Mouse (Mus musculus) CH12F3 (cell line): Measurements from ENCODE around the gene Recql5.

Experiments
- in situ Hi-C: fragments of 300-500 bp; cut with MboI; formaldehyde crosslinking; loops from 2 replicates; pipeline ENCODE4 v1.14.3; 2020; ENCODE audit warnings: low sequenced_read_pairs

Gene Recql5

DNA sequence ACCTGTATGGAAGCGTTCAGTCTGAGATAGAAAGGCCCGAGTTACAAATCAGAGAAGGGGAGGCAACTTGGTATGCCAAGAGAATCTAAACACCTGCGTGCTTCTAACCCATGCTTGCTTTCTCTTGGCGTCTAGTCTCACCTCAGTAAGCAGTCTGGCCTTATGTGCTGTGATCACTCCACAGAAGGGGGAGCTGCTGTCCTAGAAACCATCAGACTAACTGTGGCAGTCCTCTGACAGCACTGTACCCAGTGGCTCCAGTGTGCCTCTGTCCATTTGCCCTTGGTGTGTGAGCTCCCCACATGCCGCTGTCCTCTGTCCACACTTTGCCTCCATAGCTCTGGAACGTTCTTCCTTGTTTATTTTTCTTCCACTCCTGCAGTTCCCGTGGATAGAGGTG, 8.7 kb upstream of the Recql5 start:
- in situ Hi-C loops: loop anchor here (10.0 kb wide), 1 partner anchor 53 kb away; no protein-coding TSS in a partner anchor

DNA sequence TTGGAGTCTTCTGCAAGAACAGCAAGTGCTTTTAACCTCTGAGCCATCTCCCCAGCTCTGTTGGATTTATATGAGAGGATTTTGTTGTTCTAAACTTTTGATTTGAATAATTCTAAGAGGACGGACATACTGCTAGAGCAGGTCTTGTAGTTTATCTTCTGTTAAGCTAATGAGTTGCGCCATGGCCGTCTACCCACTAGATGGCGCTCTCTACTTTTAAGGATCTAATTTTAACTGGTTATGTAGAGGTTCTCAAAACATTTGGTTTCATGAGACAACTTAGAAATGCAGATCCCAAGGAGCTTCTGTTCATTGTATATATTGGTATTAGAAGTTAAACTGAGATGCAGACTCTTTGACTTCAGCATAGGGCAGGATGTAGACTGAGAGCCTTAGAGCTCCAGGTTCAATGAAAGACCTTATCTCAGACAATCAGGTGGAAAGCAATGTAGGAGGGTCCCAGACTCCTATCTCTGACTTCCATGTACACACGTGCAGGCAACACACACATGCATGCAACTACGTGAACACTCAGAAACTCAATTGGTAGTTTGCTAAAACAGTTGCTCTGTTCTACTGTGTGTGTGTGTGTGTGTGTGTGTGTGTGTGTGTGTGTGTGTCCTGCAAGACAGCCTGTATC, 6.5 kb upstream of the Recql5 start:
- in situ Hi-C loops: loop anchor here (10.0 kb wide), 1 partner anchor 55 kb away; no protein-coding TSS in a partner anchor

DNA sequence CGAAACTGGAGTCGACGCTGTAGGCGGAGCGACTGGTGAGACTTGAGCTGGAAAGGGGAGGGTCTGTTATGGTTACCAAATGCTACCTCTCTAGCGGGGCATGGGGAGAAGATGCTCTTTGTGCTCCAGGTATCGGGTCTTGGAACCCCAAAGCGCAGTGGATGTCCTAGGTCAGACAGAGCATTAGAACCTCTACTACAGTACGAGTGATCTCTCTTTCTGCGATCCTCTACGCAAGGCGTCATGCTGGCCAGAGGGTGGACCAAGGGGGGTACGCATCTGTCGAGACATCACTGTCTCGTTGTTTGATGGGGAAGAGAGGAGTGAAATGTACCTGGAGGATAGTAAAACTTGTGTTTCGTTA, 452 bp upstream of the Recql5 start:
- in situ Hi-C loops: no loop called here

DNA sequence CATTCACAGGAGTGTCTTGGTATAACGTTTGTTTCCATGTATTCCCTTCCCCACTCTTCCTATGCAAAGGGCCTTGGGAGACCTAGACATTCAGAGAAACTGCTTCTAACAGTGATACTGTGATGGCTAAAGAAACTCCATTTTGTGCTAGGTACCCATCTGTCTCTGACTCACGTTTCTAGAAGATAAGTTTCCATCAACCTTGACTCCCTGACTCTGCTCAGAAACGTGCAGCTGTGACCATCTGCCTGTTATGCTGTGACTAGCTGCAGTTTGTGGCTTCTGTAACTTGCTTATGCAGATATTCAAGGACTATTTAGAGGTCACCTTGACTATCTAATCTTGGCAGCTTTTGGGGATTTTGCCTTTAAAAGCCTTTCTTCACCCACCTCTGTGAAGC, 2.0 kb downstream of the Recql5 start:
- in situ Hi-C loops: no loop called here

DNA sequence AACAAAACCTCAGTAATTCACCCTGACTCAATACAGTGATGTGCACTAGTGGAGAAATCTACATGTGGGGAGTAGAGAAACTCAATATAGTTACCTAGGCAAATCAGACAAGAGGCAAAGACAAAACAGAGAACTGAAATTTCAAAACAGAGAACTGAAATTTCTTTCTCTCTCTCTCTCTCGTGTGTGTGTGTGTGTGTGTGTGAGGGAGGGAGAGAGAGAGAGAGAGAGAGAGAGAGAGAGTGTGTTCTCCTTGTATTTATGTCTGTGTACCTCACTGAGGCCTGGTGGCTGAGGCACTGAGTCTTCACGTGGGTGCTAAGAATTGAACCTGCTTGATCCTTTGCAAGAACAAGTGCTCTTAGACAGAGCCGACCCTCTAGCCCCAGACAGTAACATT, 3.5 kb downstream of the Recql5 start:
- in situ Hi-C loops: no loop called here

DNA sequence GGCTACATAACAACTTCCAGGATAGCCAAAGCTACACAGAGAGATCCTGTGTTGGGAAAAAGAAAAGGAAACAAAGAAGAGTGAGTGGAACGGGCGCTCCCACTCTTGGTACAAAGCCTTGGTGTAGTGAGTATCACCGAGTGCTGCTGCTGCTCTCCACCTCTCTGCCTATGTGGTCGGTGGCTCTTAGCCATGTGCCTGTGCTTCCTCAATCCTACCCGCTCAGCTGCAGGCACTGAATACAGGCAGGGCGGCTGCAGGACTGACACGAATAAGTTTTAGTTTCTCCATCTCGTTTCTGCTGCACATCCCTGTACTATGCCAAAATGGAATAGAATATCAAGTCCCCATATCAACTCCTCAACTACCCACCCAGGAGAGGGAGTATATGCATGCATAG, 4.2 kb downstream of the Recql5 start:
- in situ Hi-C loops: no loop called here

DNA sequence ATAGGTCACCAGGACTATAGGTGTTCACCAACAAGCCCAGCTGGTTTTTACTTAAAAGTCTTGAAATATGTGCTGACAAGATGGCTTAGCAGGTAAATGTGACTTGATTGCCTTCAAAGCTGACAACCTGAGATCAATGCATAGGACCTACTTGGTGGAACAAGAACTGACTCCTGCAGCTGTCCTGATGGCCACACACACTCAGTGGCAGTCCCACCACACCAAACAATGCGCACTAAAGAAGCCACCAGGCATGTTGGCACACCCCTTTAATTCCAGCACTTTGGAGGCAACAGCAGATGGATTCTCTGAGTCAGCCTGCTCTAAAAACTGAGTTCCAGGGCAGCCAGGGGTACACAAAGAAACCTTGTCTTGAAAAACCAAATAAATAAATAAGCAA, 11.3 kb downstream of the Recql5 start:
- in situ Hi-C loops: no loop called here

DNA sequence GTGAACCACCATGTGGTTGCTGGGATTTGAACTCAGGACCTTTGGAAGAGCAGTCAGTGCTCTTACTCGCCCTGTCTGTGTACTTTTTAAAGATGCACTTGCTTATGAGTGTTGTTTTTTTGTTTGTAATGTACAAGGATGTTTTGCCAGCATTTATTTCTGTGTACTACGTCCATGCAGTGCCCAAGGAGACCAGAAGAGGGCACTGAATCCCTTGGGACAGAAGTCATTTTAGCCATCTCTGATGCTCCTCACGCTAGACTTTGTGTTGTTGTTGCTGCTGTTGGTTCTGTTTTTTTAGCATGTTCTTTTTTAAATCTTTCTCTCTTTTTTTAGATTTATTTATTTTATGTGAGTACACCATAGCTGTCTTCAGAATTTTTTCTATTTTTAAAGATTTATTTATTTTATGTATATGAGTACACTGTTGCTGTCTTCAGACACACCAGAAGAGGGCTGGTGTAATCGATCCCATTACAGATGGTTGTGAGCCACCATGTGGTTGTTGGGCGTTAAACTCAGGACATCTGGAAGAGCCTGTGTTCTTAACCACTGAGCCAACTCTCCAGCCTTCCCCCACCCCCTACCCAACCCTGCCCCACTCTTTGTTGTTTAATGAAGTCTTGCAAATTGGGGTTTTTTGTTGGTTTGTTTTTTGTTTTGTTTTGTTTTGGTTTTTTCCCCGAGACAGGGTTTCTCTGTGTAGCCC, 13.0 kb downstream of the Recql5 start:
- in situ Hi-C loops: no loop called here

DNA sequence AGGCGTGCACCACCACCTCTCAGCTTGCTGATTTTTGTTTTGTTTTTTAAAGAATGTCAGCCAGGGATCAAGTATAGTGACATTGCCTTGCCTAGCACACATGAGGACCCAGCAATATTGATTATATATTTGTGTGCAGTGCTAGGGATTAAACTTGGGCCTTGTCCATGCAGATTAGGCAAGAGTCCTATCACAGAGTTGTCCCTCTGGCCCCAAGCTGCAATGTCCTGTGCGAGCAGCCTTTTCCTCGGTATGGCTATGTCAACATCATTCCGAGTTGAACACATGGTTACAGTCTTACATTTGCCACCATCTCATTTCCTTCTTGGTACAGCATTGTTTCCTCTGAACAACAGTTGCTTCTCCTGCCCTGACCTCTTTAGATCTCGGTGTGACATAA, 14.2 kb downstream of the Recql5 start:
- in situ Hi-C loops: no loop called here

DNA sequence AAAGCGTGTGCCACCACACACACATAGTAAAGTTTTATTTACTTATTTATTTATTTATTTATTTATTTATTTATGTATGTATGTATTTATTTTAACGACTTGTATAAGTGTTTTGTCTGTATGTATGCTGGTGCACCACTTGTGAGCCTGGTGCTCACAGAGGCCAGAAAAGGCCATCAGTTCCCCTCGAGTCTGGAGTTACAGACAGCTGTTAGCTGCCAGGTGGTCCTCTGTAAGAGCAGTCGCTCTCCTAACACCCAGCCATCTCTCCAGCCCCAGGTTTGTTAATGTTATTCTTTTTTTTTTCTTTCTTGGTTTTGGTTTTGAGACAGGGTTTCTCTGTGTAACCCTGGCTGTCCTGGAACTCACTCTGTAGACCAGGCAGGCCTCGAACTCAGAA, 14.6 kb downstream of the Recql5 start:
- in situ Hi-C loops: no loop called here

DNA sequence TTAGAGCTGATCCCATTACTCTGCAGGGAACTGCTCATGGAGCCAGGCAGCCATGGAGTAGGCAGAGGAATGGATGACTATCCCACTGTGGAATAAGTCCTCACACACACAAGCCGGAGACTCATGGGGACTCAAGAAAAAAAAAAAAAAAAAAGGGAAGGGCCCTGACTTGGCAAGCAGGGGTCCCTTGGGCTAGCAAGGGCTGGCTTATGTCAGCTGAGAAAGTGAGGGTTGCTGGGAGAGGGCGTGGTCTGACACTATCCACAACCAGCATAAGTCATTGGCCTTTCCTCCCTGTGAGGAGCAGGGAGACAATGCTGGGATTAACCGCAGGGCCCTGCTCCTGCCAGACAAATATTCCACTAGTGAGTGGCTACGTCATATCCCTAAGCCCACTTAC, 16.7 kb downstream of the Recql5 start:
- in situ Hi-C loops: no loop called here

DNA sequence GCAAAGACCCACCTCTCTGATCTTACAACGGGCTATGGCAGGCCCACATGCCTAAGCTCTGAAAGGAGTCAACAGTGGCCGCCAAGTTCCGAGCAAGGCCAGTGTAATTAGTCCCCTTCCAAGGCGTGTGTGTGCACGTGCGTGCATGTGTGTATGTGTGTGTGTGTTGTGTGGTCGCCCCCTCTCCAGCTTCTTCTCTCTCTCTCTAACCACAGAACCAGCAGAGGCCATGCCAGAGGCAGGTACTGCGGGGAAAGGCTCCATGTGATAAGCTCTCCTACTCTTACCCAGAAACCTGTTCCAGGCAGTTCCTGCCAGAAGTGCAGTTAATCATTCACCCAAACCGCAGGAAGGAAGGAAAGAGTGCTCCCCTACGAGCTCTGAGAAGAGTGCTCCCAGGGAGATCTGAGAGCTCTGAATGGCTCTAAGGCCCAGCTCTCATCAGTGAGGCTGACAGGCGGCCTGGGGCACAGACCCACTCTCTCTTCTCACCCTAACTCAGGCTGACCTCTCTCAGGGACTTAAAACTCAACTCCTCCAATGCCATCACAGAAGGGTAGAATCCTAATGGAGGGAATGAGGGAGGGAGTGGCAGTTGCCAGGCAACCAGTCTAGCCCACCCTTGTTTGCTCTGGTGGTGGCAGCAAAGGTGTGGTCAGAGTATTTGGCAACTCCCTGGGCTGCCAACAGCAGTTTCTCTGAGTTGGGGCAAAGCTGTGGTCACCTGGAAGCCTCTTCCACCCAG, 21.5 kb downstream of the Recql5 start, which contains the start of gene Smim6:
TSS of gene Smim6 (plus strand) at position 386 of the 745 bp plus-strand sequence.
- in situ Hi-C loops: no loop called here

DNA sequence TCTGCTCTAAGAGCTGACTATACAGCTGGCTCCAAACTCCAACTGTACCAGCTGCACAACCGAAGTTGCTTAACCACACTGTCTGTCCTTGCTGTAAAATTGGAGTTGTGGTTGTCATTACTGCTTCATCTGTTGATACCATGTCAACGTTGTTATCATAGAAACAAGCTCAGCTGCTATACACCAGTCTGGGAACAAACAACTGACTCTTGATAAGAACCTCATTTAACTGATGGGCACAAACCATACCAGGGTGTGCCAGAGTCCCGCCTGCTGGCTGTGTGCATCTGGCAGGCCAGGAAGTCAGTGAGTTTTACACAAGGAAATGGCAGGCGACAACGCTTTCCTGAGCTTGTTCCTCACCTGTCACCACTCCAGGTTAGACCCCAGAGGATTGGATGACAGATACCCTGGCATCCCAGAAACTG, 22.1 kb downstream of the Recql5 start:
- in situ Hi-C loops: no loop called here

DNA sequence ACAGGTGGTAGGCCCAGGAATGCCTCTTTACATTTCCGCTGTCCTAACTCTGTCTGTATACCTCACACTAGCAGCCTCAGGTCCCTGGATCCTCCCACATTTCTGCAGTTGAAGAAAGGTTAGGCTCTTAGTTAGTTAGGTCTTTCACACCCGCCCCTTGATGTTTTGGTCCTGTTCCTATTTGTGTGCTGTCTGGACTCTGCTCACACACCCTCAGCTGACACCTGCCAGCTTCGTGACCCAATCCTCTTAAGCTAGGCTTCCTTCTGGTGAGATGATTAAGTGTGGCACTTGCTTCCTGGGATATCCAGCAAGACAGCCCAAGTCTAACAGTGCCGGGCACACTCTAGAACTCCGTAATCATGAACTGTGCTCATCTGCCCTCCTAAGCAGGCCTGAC, 26.8 kb downstream of the Recql5 start:
- in situ Hi-C loops: no loop called here

DNA sequence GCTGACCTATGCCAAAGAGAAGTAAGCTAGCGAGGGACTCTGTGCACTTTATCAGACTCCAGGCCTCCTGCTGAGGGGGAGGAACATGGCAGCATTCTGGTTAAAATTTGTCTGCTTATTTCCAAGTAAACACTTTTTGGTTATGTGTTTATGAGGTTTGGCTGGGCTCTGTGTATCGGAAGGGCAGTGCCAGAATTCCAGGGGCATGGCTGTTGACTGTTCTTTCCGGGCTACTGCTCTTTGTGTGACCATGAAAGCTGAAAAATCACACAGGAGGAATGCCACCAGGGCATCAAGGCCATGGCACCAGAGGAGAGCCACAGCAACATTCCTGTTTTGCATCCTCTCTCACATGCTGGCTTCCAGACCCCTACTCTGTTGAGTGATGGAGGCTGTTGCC, 27.2 kb downstream of the Recql5 start:
- in situ Hi-C loops: no loop called here

DNA sequence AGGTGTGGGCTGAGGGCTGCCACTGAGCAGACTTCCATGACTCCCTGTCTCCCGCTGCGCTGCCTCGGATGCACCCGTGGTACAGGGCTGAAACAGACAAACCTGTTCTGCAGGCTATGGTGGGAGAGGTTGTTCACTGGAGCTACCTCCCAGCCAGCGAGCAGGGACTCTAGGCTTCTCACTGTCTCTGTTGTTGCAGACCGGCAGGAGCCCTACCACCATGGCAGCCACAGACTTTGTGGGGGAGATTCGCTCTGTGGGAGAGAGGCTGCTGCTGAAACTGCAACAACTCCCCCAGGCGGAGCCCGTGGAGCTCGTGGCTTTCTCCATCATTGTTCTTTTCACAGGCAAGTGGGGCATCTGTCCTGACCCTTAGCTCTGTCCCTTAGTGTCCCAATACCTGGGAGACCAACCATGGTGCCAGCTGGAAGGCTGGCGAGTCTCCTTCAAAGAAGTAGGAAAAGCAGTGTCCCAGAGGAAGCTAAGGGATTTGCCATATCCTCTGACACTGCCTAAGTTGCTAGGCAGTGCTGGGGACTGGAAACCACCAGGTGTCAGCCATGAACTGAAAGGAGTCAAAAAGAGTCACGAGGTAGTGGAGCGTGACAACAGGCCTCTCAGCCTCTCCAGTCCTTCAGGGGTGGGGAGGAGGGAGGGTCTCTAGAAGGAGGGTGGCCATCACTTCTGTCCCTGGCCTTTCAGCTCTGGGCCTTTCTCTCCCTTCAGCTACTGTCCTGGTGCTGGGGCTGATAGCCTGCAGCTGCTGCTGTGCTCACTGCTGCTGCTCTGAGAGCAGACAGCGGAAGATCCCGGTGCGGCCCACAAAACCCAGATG, 28.1 kb downstream of the Recql5 start:
- in situ Hi-C loops: no loop called here

DNA sequence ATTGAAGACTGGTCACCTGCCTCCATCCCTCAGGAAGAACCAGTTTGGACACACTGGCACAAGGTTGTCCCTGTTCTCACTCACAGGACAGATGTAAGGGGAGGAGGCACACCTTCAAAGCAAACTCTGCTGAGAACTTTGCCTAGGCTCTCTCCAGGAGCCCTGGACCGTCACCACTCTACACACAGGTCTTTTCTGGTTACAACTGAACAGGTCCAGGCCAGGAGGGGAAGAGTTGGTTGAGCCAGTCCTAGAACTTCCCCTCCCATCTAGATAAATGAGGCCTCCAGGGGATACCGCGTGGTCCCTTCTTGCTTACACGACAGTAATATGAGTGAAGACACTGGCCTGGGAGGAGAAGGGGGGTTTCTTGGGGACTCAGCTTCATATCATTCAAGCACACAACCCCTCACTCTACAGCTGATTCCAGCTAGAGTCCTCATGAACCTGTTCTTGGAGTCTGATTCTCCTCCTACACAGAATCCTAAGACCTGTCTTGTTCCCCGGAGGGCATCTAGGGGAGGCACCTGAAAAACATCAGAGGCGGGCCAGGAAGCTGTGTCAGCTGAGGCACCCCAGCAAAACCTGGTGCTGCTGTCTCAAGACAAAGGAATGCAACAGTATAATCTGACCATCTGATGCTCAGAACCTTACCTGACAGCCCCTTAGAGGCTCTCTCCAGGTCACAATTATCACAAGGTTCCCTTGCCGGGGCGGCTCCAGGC, 28.9 kb downstream of the Recql5 start:
- in situ Hi-C loops: no loop called here

DNA sequence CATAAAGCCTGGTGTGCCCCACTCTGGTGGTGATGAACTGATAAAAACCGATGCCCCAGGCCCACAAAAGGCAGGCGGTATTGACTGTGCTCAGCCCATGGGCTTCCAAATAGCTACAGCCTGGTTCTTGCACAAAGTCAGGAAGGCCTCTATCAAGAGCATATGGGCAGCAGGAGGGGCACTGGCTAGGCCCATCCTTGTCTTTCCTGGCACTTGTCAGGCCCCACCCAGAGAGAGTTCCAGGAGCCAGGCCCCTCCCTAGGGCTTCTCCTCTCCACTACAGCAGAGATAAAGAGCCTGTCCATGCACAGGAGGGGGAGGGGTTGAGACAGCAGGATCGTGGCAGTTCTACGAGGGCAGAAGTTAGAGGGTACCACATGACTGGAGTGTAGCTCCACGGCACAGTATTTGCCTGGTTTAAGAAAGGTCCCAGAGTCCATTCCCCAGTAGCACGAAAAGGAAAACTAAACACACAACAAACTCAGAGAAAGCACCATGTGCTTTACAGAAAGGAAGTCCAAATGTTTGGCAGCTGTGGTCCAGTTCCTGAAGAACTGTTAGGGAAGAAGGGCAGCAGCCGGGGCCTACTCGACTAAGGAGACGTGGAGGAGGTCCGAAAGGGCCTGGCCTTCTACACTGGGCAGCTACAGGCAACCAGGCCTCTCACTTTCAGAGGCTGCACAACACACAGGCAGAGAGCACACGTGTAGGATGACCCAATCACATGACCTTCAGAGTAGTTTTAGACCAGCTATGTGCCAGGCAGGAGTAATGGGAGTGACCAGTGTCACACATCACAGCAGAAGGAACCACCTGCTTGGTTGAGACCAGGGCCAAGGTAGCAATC, 29.7 kb downstream of the Recql5 start:
- in situ Hi-C loops: no loop called here

DNA sequence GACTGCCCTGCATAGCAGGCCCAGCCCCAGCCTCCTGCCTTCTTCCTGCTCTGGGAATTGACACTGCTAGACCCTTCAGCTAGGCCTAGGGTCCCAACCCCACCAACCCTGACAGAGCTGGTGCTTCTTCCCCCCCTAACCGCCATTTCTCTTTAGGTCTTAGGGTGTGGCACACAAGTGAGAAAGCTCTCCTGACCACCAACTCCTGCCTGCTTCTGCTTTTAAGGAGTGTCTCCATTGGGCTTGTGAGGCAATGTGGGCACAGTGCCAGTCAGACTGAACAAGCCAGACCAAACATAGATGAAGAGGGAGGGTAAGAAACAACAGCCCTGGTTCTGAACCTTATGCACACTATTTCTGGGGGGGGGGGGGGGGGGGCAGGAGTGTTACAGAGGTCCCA, 30.4 kb downstream of the Recql5 start:
- in situ Hi-C loops: no loop called here

DNA sequence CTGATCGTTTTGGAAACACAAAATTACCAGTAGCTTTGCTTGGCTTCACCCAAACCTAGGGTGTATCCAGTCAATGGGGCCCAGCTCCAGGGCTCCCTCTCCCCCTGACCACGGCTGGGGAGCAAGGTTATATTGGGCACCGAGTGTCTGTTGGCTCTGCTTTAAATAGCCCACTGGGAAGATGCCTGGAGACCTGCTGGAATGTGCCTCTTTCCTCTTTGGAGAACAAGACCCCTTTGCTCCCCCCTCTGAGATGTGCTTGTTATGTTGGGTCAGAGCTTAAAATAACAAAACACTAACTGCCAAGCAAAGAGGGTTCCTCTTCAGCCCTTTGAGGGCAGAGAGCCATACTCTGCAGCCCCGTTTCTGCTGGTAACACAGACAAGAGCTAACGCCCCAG, 31.1 kb downstream of the Recql5 start:
- in situ Hi-C loops: no loop called here
